Mouse (Mus musculus) activated CD4-positive, CD25-positive, alpha-beta regulatory T cell, adult 9 weeks (primary cell): ENCODE results near the gene Olfr183. TPM values are rescaled to one million over a fixed set of nuclear protein-coding genes. Genes with fewer than 3 reads are reported as not detected.

ENCODE experiments used
- polyA plus RNA-seq: library from polyadenylated mRNA; unstranded; fragments of 100-300 nt; shearing (Covaris generic); gene quantifications from one replicate; pipeline ENCODE4 v1.2.1, GENCODE M21; 2017

Olfr183 gene
- polyA plus RNA-seq: not detected

GRCm38 (mm10) chr16:58995057-58995456, at the start of gene Olfr183:
Gene Olfr183, plus strand, starts transcription at chr16:58995357.

GRCm38 (mm10) chr16:59030191-59030590, 35.0 kb downstream of the Olfr183 start, which contains the start of gene Olfr186:
Gene Olfr186, minus strand, starts transcription at chr16:59030291.

GRCm38 (mm10) chr16:59039710-59040109, 44.6 kb downstream of the Olfr183 start, which contains the start of gene Olfr187:
Gene Olfr187, minus strand, starts transcription at chr16:59039767.

Other genes starting within 250 kb of the Olfr183 start
- gene Olfr172, start 232.2 kb upstream of the Olfr183 start, polyA plus RNA-seq: not detected
- gene Olfr173, start 195.1 kb upstream of the Olfr183 start, polyA plus RNA-seq: 1.9 TPM
- not detected for gene Olfr175-ps1, start 168.6 kb upstream of the Olfr183 start, polyA plus RNA-seq
- not detected for gene Olfr177, start 120.6 kb upstream of the Olfr183 start, polyA plus RNA-seq
- gene Olfr178, start 103.3 kb upstream of the Olfr183 start, polyA plus RNA-seq: not detected
- not detected for gene Olfr181, start 66.6 kb upstream of the Olfr183 start, polyA plus RNA-seq
- not detected for gene Olfr180, start 66.0 kb upstream of the Olfr183 start, polyA plus RNA-seq
- not detected for gene Olfr186, start 34.9 kb downstream of the Olfr183 start, polyA plus RNA-seq
- not detected for gene Olfr187, start 44.4 kb downstream of the Olfr183 start, polyA plus RNA-seq
- gene Olfr190, start 82.6 kb downstream of the Olfr183 start, polyA plus RNA-seq: not detected
- gene Olfr191, start 94.5 kb downstream of the Olfr183 start, polyA plus RNA-seq: not detected
- gene Olfr193, start 116.5 kb downstream of the Olfr183 start, polyA plus RNA-seq: not detected
- not detected for gene Olfr194, start 125.7 kb downstream of the Olfr183 start, polyA plus RNA-seq
- not detected for gene Olfr195, start 151.7 kb downstream of the Olfr183 start, polyA plus RNA-seq
- not detected for gene Olfr196, start 175.1 kb downstream of the Olfr183 start, polyA plus RNA-seq
- not detected for gene Olfr198, start 208.2 kb downstream of the Olfr183 start, polyA plus RNA-seq
- gene Olfr199, start 224.4 kb downstream of the Olfr183 start, polyA plus RNA-seq: not detected